Mouse (Mus musculus): Measurements from ENCODE around the gene Mrgprb1.
"Not testable (repeated sequence)": the region's sequence is repeated elsewhere in the genome, so short reads cannot be mapped to it uniquely, and the experiment has no call there.

The Mrgprb1 gene

GRCm38 (mm10) chr7:48456242-48456641 lies at the start of gene Mrgprb1:
Gene Mrgprb1 (minus strand): TSS chr7:48456342.
- DNase-seq (ENCODE audit: low spot score): no peak

GRCm38 (mm10) chr7:48499221-48499620 lies 43.1 kb upstream of the Mrgprb1 start, which contains the start of gene Mrgprx2:
Gene Mrgprx2 (minus strand): TSS chr7:48499321.
- no peak for DNase-seq (ENCODE audit: low spot score)

DNA sequence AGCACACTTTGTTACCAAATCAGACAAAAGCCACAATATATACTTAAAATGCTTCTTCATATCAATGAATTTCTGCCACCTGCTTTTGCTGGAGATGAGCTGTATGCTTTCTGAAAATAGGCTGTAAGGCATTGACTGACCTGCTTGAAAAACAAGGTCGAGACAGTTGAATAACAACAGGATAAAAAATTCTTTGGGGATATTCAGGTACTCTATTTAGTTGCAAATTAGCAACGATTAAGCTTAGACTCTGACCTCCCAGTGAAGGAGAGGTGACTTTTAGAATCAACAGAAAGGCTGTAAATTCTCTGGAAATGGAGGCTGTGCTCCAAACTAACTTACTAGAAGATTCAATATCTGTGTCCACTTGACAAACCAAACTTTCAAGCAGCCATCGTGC lies 19.6 kb downstream of the Mrgprb1 start:
- DNase-seq (ENCODE audit: low spot score): no peak

GRCm38 (mm10) chr7:48435936-48436335 lies 20.2 kb downstream of the Mrgprb1 start:
- DNase-seq (ENCODE audit: low spot score): not testable (repeated sequence)
